Mouse (Mus musculus) embryonic facial prominence, embryonic 15.5 days (tissue): ENCODE data around the gene Gp9. TPM values are rescaled to one million over a fixed set of nuclear protein-coding genes. Genes with fewer than 3 reads are reported as not detected.

Experiments
- ATAC-seq: fragments of 200-750 bp; cut with Nextera tagmentation; 2 replicates; pipeline ENCODE4 v1.8.0; 2017; ENCODE audit warnings: low read depth, moderate TSS enrichment; ENCODE audit not compliant: insufficient number of reproducible peaks, low FRiP score, low TSS enrichment
- H3K27ac ChIP-seq: fragments of 300-500 bp; sonication (generic); replicated peaks from 2 replicates; pipeline ENCODE4 v1.5.1; 2015; ENCODE audit warnings: mild to moderate bottlenecking, inconsistent platforms
- H3K27me3 ChIP-seq: fragments of 300-500 bp; sonication (generic); 2 replicates; pipeline ENCODE4 v1.6.1; 2015; ENCODE audit warnings: inconsistent platforms
- H3K36me3 ChIP-seq: fragments of 300-500 bp; sonication (generic); 2 replicates; pipeline ENCODE4 v1.6.1; 2015; ENCODE audit warnings: mild to moderate bottlenecking, inconsistent platforms
- H3K4me1 ChIP-seq: fragments of 300-500 bp; sonication (generic); 2 replicates; pipeline ENCODE4 v1.6.1; 2015; ENCODE audit warnings: inconsistent platforms
- H3K4me2 ChIP-seq: fragments of 300-500 bp; sonication (generic); replicated peaks from 2 replicates; pipeline ENCODE4 v1.6.1; 2015; ENCODE audit warnings: mild to moderate bottlenecking, inconsistent platforms
- H3K4me3 ChIP-seq: fragments of 300-500 bp; sonication (generic); replicated peaks from 2 replicates; pipeline ENCODE4 v1.5.1; 2015; ENCODE audit warnings: mild to moderate bottlenecking, inconsistent platforms
- H3K9ac ChIP-seq: fragments of 300-500 bp; sonication (generic); 2 replicates; pipeline ENCODE4 v1.6.1; 2015; ENCODE audit warnings: inconsistent platforms
- H3K9me3 ChIP-seq: fragments of 300-500 bp; sonication (generic); replicated peaks from 2 replicates; pipeline ENCODE4 v1.6.1; 2016; ENCODE audit warnings: inconsistent platforms
- WGBS: fragments of 180-500 bp; shearing (Covaris S2); methylation state at CpG from one replicate; pipeline ENCODE4 v1.1.7; 2015; 5-methylcytosine and 5-hydroxymethylcytosine counted together
- polyA plus RNA-seq: library from polyadenylated mRNA; unstranded; fragments of >200 nt; fragmentation: Nextera tagmentation; extraction: Ambion mirVana; gene quantifications from 2 replicates; pipeline ENCODE4 v1.2.1, GENCODE M21; 2015

The Gp9 gene
- polyA plus RNA-seq, 1 experiment from 2014 or later: 0.83 TPM

DNA sequence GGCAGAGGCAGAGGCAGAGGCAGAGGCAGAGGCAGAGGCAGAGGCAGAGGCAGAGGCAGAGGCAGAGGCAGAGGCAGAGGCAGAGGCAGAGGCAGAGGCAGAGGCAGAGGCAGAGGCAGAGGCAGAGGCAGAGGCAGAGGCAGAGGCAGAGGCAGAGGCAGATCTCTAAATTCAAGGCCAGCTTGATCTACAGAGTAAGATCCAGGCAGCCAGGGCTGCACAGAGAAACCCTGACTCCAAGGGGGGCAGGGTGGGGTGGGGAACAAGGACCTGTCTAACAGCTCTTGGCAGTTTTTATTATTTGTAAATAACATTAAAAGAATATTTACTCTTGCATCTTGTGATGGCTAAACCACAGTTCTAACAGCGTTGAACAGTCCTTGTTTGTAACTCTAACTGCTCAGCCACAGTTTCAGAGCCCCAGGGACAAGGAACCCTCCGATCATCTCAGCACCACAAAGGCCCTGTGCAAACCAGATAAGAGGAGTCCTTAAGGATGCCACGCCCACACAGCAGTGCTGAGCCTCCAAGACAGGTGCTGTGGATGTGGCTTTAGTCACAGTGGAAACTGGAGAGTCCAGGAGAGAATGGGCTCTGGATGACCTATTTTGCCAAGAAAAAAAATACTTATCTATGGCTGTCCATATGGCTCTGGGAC, 2.2 kb upstream of the Gp9 start:
- WGBS: 57% methylated on average over 3 of the region's 3 CpGs
- Histone ChIP-seq H3K9me3 (no peaks in the 10 kb centered on the region), H3K4me3 (no peak overlapping the region), H3K27ac (no peak overlapping the region), H3K4me1 (no peaks in the 10 kb centered on the region), H3K4me2 (no peak overlapping the region), H3K27me3 (no peaks in the 10 kb centered on the region), H3K9ac (no peak overlapping the region), H3K36me3 (no peaks in the 10 kb centered on the region)
- ATAC-seq: no peak

DNA sequence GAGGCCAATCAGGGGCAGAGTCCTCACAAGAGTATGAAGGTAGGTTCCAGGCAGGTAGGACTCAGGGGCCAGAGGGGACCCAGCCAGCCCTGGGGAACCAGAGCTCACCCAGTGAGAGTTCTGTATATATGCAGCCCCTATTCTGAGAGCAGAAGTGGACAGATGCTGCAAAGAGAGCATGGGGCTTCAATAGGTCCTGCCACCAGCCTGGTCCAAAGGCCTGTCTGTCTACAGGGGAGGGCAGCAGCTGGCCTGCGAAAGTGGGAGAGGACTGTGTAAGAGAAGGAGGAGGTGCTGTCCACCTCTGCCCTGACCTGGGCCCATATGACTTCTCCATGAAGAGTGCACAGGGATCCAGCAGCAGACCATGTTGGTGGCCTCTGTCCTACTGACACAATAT, 1.2 kb upstream of the Gp9 start:
- H3K4me3 ChIP-seq: no peak overlapping the region

DNA sequence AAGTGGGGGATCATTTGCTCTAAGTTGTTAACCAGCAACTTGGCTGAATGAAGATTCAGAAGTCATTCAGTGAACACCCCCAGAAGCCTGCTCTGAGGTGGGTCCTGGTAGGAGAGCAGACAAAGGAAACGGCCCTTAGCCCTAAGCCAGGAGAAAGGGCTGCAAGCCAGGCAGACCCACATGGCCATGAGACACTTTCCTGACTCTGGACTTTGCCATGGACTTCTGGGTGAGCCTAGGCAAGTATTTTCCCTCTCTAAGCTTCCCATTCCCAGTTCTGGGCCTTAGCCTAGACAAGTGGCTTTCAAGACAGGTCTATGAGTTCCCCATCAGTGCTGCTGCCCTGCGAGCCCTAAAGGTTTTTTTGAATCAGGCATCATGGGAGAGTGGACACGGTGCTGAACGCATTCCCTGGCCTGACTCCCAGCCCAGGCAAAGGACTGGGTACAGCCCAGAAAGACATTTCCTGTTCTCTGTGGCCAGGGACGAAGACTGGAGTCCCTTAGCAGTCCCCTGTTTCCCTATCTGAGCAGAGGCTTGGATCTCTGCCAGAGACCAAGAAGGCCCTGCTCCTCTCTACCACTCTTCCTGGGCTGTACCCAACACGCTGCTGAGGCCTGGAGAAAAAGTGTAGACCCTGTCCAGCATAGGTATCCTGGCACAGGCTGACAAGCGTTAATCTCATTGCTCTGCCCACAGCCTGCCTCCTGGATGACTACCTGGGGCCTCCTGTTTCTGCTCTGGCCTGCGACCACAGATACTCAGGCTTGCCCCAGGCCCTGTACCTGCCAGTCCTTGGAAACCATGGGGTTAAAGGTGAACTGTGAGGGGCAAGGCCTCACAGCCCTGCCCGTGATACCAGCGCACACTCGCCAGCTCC, 662 bp downstream of the Gp9 start:
- no peaks in the 10 kb centered on the region for H3K9me3 ChIP-seq
- H3K4me1 ChIP-seq: no peaks in the 10 kb centered on the region
- no peak overlapping the region for H3K4me3 ChIP-seq
- 68% methylated on average over 11 of the region's 11 CpGs for WGBS
- H3K36me3 ChIP-seq: no peaks in the 10 kb centered on the region
- no peaks in the 10 kb centered on the region for H3K27me3 ChIP-seq
- H3K4me2 ChIP-seq: no peak overlapping the region
- H3K9ac ChIP-seq: no peak overlapping the region
- H3K27ac ChIP-seq: no peak overlapping the region
- no peak for ATAC-seq

More for the DNA sequence above, 1.2 kb upstream of the Gp9 start:
- H3K27me3 ChIP-seq: no peaks in the 10 kb centered on the region
- WGBS: 86% methylated on average over 1 of the region's 1 CpGs
- H3K9me3 ChIP-seq: no peaks in the 10 kb centered on the region
- no peak for ATAC-seq
- no peak overlapping the region for H3K27ac ChIP-seq
- H3K36me3 ChIP-seq: no peaks in the 10 kb centered on the region
- no peak overlapping the region for H3K4me2 ChIP-seq
- no peaks in the 10 kb centered on the region for H3K4me1 ChIP-seq
- no peak overlapping the region for H3K9ac ChIP-seq

DNA sequence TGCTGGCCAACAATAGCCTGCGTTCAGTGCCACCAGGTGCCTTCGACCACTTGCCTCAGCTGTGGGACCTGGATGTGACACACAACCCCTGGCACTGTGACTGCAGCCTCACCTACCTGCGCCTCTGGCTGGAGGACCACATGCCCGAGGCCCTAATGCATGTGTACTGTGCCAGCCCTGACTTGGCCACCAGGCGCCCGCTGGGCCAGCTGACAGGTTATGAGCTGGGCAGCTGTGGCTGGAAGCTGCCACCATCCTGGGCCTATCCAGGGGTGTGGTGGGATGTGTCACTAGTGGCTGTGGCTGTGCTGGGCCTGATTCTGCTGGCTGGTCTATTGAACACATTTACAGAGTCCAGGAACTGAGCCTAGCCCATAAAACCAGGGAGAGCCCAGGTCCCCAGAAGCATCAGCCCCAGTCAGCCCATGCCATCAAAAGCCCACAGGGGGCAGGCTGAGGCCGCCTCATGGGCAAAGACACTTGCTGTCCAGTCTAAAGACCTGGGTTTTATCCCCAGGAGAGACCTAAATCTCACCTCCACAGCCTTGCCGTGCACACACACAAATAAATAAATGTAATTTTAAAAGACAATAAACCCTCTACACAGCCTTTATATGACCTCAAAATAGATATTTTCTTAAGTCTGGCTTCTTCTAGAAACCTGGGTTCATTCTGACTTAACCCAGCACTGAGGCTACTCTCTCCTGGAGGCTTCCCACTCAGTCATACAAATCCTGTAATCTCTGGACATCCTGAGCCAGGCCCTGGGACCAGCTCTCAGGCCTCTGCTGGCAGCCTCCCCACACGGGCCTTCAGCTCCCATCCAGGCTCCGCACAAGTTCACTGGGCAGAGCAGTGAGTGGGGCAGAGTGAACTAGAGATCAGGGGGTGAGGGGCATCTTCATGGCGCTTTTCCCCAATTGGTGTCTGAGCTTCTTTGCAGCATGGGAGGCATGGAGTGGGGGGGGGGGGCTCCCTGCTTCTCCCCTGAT, 1.6 kb downstream of the Gp9 start:
- Histone ChIP-seq H3K4me2 (no peak overlapping the region), H3K4me1 (no peaks in the 10 kb centered on the region), H3K4me3 (no peak overlapping the region), H3K27me3 (no peaks in the 10 kb centered on the region), H3K27ac (no peak overlapping the region), H3K9ac (no peak overlapping the region), H3K36me3 (no peaks in the 10 kb centered on the region), H3K9me3 (no peaks in the 10 kb centered on the region)
- 81% methylated on average over 11 of the region's 11 CpGs for WGBS
- ATAC-seq: no peak

- H3K27me3 ChIP-seq: no peaks in the 10 kb centered on the region
- H3K9ac ChIP-seq: no peak overlapping the region
- H3K4me1 ChIP-seq: no peaks in the 10 kb centered on the region
- no peak overlapping the region for H3K4me2 ChIP-seq
- H3K36me3 ChIP-seq: no peaks in the 10 kb centered on the region
- H3K4me3 ChIP-seq: no peak overlapping the region
- H3K9me3 ChIP-seq: no peaks in the 10 kb centered on the region
- ATAC-seq: no peak
- 77% methylated on average over 10 of the region's 10 CpGs for WGBS
- H3K27ac ChIP-seq: no peak overlapping the region
These were observed 2.9 kb downstream of the Gp9 start for GRCm38 (mm10) chr6:87780546-87781301.

- no peak overlapping the region for H3K9ac ChIP-seq
- ATAC-seq: no peak
- 0 out of 2 replicates have a peak, but pooled peaks cover 6% of the 10 kb centered on the region for H3K4me1 ChIP-seq
- no peak overlapping the region for H3K4me3 ChIP-seq
- no peak overlapping the region for H3K27ac ChIP-seq
- H3K4me2 ChIP-seq: no peak overlapping the region
- no peaks in the 10 kb centered on the region for H3K36me3 ChIP-seq
- H3K27me3 ChIP-seq: no peaks in the 10 kb centered on the region
- H3K9me3 ChIP-seq: no peaks in the 10 kb centered on the region
- 79% methylated on average over 8 of the region's 8 CpGs for WGBS
These were observed 6.2 kb downstream of the Gp9 start for GRCm38 (mm10) chr6:87784033-87784432.

DNA sequence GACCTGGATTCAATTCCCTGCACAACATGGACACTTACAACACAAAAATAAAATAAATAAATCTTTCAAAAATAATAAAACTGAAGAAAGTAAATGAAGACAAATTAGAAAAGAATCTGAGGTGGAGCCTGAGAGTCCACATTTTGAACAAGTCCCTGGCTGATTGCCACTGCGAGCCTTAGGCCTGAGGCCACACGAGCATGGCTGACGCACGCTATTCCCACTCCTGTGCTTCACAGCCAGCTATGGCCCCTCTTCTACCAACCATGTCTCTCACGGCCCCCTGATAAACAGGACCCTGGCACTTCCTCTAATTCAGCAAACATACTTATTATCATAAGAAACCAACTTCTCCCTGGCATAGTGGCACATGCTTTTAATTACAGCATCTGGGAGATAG, 8.7 kb downstream of the Gp9 start:
- H3K4me3 ChIP-seq: no peak overlapping the region
- no peaks in the 10 kb centered on the region for H3K9me3 ChIP-seq
- no peak for ATAC-seq
- no peak overlapping the region for H3K27ac ChIP-seq
- WGBS: 72% methylated on average over 5 of the region's 5 CpGs
- H3K4me1 ChIP-seq: 0 out of 2 replicates have a peak, but pooled peaks cover 12% of the 10 kb centered on the region
- H3K27me3 ChIP-seq: no peaks in the 10 kb centered on the region
- H3K36me3 ChIP-seq: peaks cover 4% of the 10 kb centered on the region; the same call in 1 of the 2 replicates
- no peak overlapping the region for H3K4me2 ChIP-seq
- no peak overlapping the region for H3K9ac ChIP-seq

- Histone ChIP-seq H3K9ac (no peak overlapping the region), H3K4me3 (no peak overlapping the region), H3K9me3 (no peaks in the 10 kb centered on the region), H3K36me3 (peaks cover 11% of the 10 kb centered on the region), H3K27ac (no peak overlapping the region), H3K27me3 (no peaks in the 10 kb centered on the region), H3K4me1 (0 out of 2 replicates have a peak, but pooled peaks cover 12% of the 10 kb centered on the region), H3K4me2 (no peak overlapping the region)
- 78% methylated on average over 6 of the region's 6 CpGs for WGBS
- ATAC-seq: no peak
These were observed 9.4 kb downstream of the Gp9 start for GRCm38 (mm10) chr6:87787108-87787890.

DNA sequence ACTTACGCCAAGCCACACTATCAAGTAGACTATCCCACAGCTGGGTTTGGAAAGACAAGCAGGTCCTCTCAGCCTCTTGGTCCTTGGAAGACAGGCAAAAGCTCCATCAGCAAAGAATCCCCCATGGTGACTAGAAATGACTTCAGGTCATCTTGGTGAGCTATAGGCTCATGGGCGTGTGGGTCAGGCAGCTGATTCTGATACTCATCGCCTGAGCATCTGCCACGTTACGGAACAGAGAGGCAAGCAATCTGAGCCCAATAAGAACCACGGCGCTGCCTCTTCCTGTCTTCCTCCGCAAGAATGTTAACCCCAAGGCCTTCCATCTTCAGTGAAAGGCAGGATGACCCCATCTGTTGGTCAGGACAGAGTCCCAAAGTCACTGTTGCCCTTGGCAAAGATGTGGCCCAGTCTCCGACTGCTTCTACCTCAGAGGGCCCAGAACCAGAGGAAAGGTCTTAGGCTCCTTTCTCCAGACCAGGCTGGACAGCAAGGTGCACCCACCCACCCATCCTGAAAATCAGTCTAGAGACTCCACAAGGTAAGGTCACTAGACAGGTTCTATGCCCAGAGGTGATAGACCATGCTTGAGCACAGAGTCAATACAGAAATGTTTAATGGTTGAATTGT, 10.5 kb downstream of the Gp9 start:
- Histone ChIP-seq H3K9me3 (no peaks in the 10 kb centered on the region), H3K4me2 (no peak overlapping the region), H3K36me3 (peaks cover 20% of the 10 kb centered on the region), H3K4me1 (0 out of 2 replicates have a peak, but pooled peaks cover 12% of the 10 kb centered on the region), H3K27ac (no peak overlapping the region), H3K27me3 (no peaks in the 10 kb centered on the region), H3K4me3 (no peak overlapping the region), H3K9ac (no peak overlapping the region)
- no peak for ATAC-seq
- 88% methylated on average over 9 of the region's 9 CpGs for WGBS
